Mouse (Mus musculus) embryonic facial prominence, embryonic 12.5 days (tissue): ENCODE data around the gene Etfb. TPM values are rescaled to one million over a fixed set of nuclear protein-coding genes. Genes with fewer than 3 reads are reported as not detected.

ENCODE experiments used
- ATAC-seq: fragments of 200-750 bp; cut with Nextera tagmentation; 2 replicates; pipeline ENCODE4 v1.8.0; 2017; ENCODE audit not compliant: insufficient number of reproducible peaks, insufficient read depth, low FRiP score, low TSS enrichment
- H3K27ac ChIP-seq: fragments of 300-500 bp; sonication (generic); 2 replicates; pipeline ENCODE4 v1.5.1; 2016; ENCODE audit warnings: mild to moderate bottlenecking
- H3K27me3 ChIP-seq: fragments of 300-500 bp; sonication (generic); 2 replicates; pipeline ENCODE4 v1.6.1; 2016; ENCODE audit warnings: mild to moderate bottlenecking, moderate library complexity
- H3K36me3 ChIP-seq: fragments of 300-500 bp; sonication (generic); 2 replicates; pipeline ENCODE4 v1.6.1; 2016; ENCODE audit warnings: mild to moderate bottlenecking
- H3K4me1 ChIP-seq: fragments of 300-500 bp; sonication (generic); 2 replicates; pipeline ENCODE4 v1.6.1; 2016
- H3K4me2 ChIP-seq: fragments of 300-500 bp; sonication (generic); replicated peaks from 2 replicates; pipeline ENCODE4 v1.6.1; 2016; ENCODE audit warnings: mild to moderate bottlenecking, moderate library complexity
- H3K4me3 ChIP-seq: fragments of 300-500 bp; sonication (generic); 2 replicates; pipeline ENCODE4 v1.5.1; 2016; ENCODE audit warnings: mild to moderate bottlenecking
- H3K9ac ChIP-seq: fragments of 300-500 bp; sonication (generic); 2 replicates; pipeline ENCODE4 v1.6.1; 2016; ENCODE audit warnings: mild to moderate bottlenecking, moderate library complexity
- H3K9me3 ChIP-seq: fragments of 300-500 bp; sonication (generic); 2 replicates; pipeline ENCODE4 v1.6.1; 2016; ENCODE audit warnings: mild to moderate bottlenecking, moderate library complexity
- WGBS: fragments of 180-500 bp; shearing (Covaris S2); methylation state at CpG from one replicate; pipeline ENCODE4 v1.1.7; 2016; 5-methylcytosine and 5-hydroxymethylcytosine counted together
- polyA plus RNA-seq: library from polyadenylated mRNA; unstranded; fragments of >200 nt; fragmentation: Nextera tagmentation; extraction: Ambion mirVana; gene quantifications from 2 replicates; pipeline ENCODE4 v1.2.1, GENCODE M21; 2016

Gene Etfb
- polyA plus RNA-seq, 1 experiment from 2014 or later = 237 TPM

GRCm38 (mm10) chr7:43451726-43452125 lies 7.8 kb downstream of the Etfb start:
- no peak for ATAC-seq
- Histone ChIP-seq H3K4me3 (no peak overlapping the region), H3K27ac (no peak overlapping the region), H3K9ac (no peak overlapping the region), H3K4me2 (no peak overlapping the region), H3K36me3 (peaks cover 45% of the 10 kb centered on the region), H3K9me3 (no peaks in the 10 kb centered on the region), H3K4me1 (no peaks in the 10 kb centered on the region), H3K27me3 (no peaks in the 10 kb centered on the region)
- WGBS = 93% methylated on average over 11 of the region's 11 CpGs

DNA sequence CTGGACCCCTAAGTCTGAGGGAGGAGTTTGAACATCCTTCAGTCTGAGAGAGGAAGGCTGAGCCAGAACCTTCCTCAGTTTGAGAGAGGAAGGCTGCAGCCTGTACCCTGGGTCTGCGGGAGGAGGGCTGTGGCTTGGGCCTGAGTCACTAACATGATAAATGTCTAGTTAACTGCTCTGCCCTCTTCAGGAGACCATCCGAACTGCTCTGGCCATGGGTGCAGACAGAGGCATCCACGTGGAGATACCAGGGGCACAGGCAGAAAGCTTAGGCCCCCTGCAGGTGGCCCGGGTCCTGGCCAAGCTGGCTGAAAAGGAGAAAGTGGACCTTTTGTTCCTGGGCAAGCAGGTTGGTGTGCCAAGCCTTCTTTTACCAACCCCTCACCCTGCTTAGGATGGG lies 8.7 kb downstream of the Etfb start:
- no peaks in the 10 kb centered on the region for H3K4me1 ChIP-seq
- H3K4me3 ChIP-seq = no peak overlapping the region
- H3K27me3 ChIP-seq = no peaks in the 10 kb centered on the region
- H3K27ac ChIP-seq = no peak overlapping the region
- H3K4me2 ChIP-seq = no peak overlapping the region
- whole genome bisulfite sequencing = 54% methylated on average over 4 of the region's 4 CpGs
- H3K36me3 ChIP-seq = peaks cover 54% of the 10 kb centered on the region
- no peak for ATAC-seq
- no peak overlapping the region for H3K9ac ChIP-seq
- no peaks in the 10 kb centered on the region for H3K9me3 ChIP-seq

DNA sequence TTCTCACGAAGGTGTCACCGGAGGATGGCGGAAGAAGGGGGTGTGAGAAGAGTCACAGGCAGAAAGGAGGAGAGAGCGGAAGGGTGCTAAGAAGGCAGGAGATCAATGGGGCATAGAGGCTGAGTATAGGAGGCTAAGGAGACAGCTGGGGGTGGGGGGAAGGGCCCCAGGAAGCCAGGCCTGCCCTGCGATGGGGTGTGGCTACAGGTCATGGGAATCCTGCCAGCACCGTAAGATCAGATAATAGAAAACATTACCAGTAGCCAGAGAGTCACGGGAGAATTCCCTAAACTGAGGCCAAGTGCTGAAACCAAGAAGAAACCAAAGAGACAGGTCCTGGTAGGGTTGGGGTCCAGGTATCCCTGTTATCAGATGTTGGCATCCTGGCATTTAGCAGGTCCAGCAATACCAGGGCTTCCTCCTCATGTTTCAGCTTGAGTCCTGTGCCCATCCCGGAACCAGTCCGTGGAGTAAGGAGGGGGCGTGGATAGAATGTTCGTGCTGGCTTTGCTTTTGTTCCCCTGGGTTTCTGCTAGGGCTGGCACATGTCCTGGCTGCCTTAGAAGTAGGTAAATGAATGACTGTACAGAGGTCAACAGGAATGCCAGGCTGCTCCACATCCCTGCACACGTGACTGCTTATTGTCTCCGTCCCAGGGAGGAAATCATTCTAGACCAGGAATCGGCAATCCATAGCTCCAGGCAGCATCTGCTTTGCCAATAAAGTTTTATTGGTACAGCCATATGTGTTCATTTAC lies 9.9 kb downstream of the Etfb start:
- no peak overlapping the region for H3K9ac ChIP-seq
- H3K36me3 ChIP-seq = peaks cover 59% of the 10 kb centered on the region
- no peaks in the 10 kb centered on the region for H3K9me3 ChIP-seq
- H3K4me3 ChIP-seq = no peak overlapping the region
- H3K4me2 ChIP-seq = no peak overlapping the region
- ATAC-seq = no peak
- no peaks in the 10 kb centered on the region for H3K27me3 ChIP-seq
- no peak overlapping the region for H3K27ac ChIP-seq
- 82% methylated on average over 14 of the region's 14 CpGs for whole genome bisulfite sequencing
- no peaks in the 10 kb centered on the region for H3K4me1 ChIP-seq

DNA sequence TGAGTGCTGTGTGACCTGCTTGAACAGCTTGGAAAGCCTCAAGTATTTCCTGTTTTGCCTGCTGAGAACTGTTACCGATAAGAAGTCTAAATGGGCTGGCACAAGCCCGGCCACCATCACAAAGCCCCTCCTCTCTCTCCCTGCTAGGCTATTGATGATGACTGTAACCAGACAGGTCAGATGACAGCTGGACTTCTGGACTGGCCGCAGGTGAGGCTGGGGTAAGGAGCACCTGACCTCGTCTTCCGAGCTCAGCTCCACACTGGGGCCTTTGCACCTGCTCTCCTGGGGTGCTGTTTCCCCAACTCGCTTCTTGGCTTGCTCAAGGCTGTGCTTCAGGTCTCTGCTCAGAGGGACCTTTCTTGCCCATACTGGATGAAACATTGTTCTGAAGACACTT lies 10.5 kb downstream of the Etfb start:
- H3K9me3 ChIP-seq = no peaks in the 10 kb centered on the region
- no peak overlapping the region for H3K4me2 ChIP-seq
- no peak for ATAC-seq
- no peak overlapping the region for H3K9ac ChIP-seq
- H3K36me3 ChIP-seq = peaks cover 59% of the 10 kb centered on the region
- H3K4me1 ChIP-seq = no peaks in the 10 kb centered on the region
- H3K27ac ChIP-seq = no peak overlapping the region
- 89% methylated on average over 6 of the region's 6 CpGs for WGBS
- no peaks in the 10 kb centered on the region for H3K27me3 ChIP-seq
- no peak overlapping the region for H3K4me3 ChIP-seq

DNA sequence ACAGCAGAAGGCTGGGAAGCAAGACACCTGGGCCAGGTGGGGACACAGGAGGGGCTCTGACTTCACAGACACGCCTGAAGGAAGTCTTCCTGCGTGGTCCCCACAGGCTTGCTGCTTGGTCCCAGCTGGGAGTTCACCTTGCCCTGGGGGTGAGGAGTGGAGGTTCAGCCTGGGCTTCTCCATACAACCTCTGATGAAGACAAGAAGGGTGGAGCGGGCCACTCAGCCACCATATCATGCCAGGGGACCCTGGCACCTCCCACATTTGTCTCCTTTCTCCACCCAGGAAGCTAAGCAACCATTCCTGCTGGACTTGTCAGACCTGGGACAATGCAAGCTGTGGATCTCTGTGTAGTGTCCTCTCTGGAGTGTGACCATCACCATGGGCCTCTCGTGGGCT lies 19.0 kb downstream of the Etfb start, which contains the start of gene Vsig10l:
Vsig10l (plus strand) TSS at position 301 of the 400 bp plus-strand sequence.
- ATAC-seq = no peak
- Histone ChIP-seq H3K4me2 (no peak within 1 kb of the TSS), H3K4me1 (0 out of 2 replicates have a peak, but pooled peaks cover 4% of the 10 kb centered on the region), H3K9ac (no peak within 1 kb of the TSS), H3K27me3 (peaks cover 19% of the 10 kb centered on the region; the same call in 1 of the 2 replicates), H3K36me3 (peaks cover 4% of the 10 kb centered on the region; the same call in 1 of the 2 replicates), H3K27ac (no peak within 1 kb of the TSS), H3K9me3 (no peaks in the 10 kb centered on the region), H3K4me3 (no peak within 1 kb of the TSS)
- WGBS = 68% methylated on average over 4 of the region's 4 CpGs

DNA sequence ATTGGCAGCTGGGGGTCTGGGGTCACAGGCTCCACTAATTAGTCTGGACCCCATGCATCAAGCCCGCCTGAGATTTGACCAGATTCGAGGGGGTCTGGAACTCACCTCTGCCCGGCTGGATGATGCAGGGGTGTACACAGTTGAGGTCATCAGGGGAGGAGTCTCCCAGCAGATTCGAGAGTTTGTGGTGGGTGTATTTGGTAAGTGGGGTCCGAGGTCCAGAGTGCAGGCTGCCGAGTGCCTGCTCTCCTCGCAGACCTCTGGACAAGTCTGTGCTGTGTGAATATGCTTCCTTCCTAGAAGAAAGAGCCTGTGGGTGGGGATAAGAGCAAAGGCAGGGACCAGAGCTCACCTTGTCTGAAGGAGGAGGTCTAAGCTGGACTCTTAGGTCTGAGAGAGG lies 20.1 kb downstream of the Etfb start:
- 72% methylated on average over 7 of the region's 7 CpGs for WGBS
- H3K4me1 ChIP-seq = 0 out of 2 replicates have a peak, but pooled peaks cover 4% of the 10 kb centered on the region

GRCm38 (mm10) chr7:43464864-43465343 lies 21.0 kb downstream of the Etfb start:
- Histone ChIP-seq H3K36me3 (no peaks in the 10 kb centered on the region), H3K27me3 (peaks cover 19% of the 10 kb centered on the region; the same call in 1 of the 2 replicates), H3K4me1 (0 out of 2 replicates have a peak, but pooled peaks cover 4% of the 10 kb centered on the region), H3K9me3 (no peaks in the 10 kb centered on the region), H3K4me3 (peak overlapping the region; percentile 40), H3K27ac (no peak overlapping the region), H3K9ac (no peak overlapping the region; the same call in 1 of the 2 replicates), H3K4me2 (peak overlapping the region; percentile 67)
- ATAC-seq = no peak; the same call in none of the 2 replicates
- 7% methylated on average over 35 of the region's 35 CpGs for WGBS

More for the DNA sequence above, 20.1 kb downstream of the Etfb start:
- Histone ChIP-seq H3K9me3 (no peaks in the 10 kb centered on the region), H3K27ac (no peak overlapping the region), H3K27me3 (peaks cover 19% of the 10 kb centered on the region; the same call in 1 of the 2 replicates), H3K36me3 (no peaks in the 10 kb centered on the region), H3K9ac (no peak overlapping the region), H3K4me3 (no peak overlapping the region), H3K4me2 (no peak overlapping the region)
- ATAC-seq = no peak

GRCm38 (mm10) chr7:43465344-43466098 lies 21.6 kb downstream of the Etfb start:
- H3K4me1 ChIP-seq = 0 out of 2 replicates have a peak, but pooled peaks cover 4% of the 10 kb centered on the region
- H3K4me3 ChIP-seq = peak overlapping the region; percentile 40
- peak overlapping the region; percentile 67 for H3K4me2 ChIP-seq
- no peak overlapping the region; the same call in 1 of the 2 replicates for H3K9ac ChIP-seq
- peak; percentile 83 for ATAC-seq
- no peaks in the 10 kb centered on the region for H3K9me3 ChIP-seq
- under 1% methylated on average over 33 of the region's 33 CpGs for WGBS
- no peaks in the 10 kb centered on the region for H3K36me3 ChIP-seq
- peaks cover 19% of the 10 kb centered on the region; the same call in 1 of the 2 replicates for H3K27me3 ChIP-seq
- no peak overlapping the region for H3K27ac ChIP-seq

GRCm38 (mm10) chr7:43466099-43466694 lies 22.3 kb downstream of the Etfb start:
- peaks cover 19% of the 10 kb centered on the region; the same call in 1 of the 2 replicates for H3K27me3 ChIP-seq
- H3K9me3 ChIP-seq = no peaks in the 10 kb centered on the region
- H3K4me3 ChIP-seq = peak overlapping the region; percentile 40
- H3K4me2 ChIP-seq = peak overlapping the region; percentile 67
- no peak overlapping the region for H3K27ac ChIP-seq
- H3K4me1 ChIP-seq = 0 out of 2 replicates have a peak, but pooled peaks cover 4% of the 10 kb centered on the region
- ATAC-seq = peak; percentile 28; the same call in 1 of the 2 replicates
- WGBS = under 1% methylated on average over 32 of the region's 33 CpGs
- peak overlapping the region; percentile 53; the same call in 1 of the 2 replicates for H3K9ac ChIP-seq
- no peaks in the 10 kb centered on the region for H3K36me3 ChIP-seq

GRCm38 (mm10) chr7:43470373-43470772 lies 26.5 kb downstream of the Etfb start:
- WGBS = 44% methylated on average over 8 of the region's 8 CpGs
- ATAC-seq = no peak
- Histone ChIP-seq H3K4me2 (no peak overlapping the region), H3K4me3 (no peak overlapping the region), H3K4me1 (0 out of 2 replicates have a peak, but pooled peaks cover 4% of the 10 kb centered on the region), H3K27me3 (peaks cover 15% of the 10 kb centered on the region), H3K9ac (no peak overlapping the region), H3K27ac (no peak overlapping the region), H3K9me3 (no peaks in the 10 kb centered on the region), H3K36me3 (peaks cover 5% of the 10 kb centered on the region; the same call in 1 of the 2 replicates)

DNA sequence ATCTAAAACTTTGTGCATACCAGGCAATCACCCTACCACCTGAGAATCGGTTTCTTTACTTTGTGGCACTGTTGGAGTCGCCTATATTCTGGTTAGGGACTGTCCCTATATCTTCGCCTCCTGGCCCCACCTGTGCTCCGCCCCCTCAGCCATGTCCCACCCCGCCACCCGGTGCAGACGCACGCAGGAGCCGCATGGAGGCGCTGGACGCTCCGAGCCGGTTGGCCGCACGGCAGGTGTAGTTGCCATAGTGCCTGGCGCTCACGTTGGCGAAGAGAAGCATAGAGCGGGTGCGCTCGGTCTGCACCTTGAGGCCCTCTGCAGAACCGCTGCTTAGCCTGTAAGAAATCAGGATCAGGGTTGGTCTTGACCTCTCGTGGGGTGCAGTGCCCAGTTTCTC lies 31.8 kb downstream of the Etfb start:
- Histone ChIP-seq H3K36me3 (peaks cover 6% of the 10 kb centered on the region; the same call in 1 of the 2 replicates), H3K4me2 (no peak overlapping the region), H3K27ac (no peak overlapping the region), H3K4me3 (no peak overlapping the region), H3K9ac (no peak overlapping the region), H3K9me3 (no peaks in the 10 kb centered on the region), H3K4me1 (0 out of 2 replicates have a peak, but pooled peaks cover 4% of the 10 kb centered on the region), H3K27me3 (peaks cover 53% of the 10 kb centered on the region)
- ATAC-seq = 0 out of 2 replicates have a peak, but pooled peaks have one; percentile 2
- WGBS = 7% methylated on average over 23 of the region's 23 CpGs
